Mouse (Mus musculus) cerebellum, adult 9-10 months (tissue): ENCODE data around the gene Glt28d2.

ENCODE experiments used
- DNase-seq: peaks from one replicate; pipeline ENCODE4 v3.0.0; 2022

Glt28d2 gene

DNA sequence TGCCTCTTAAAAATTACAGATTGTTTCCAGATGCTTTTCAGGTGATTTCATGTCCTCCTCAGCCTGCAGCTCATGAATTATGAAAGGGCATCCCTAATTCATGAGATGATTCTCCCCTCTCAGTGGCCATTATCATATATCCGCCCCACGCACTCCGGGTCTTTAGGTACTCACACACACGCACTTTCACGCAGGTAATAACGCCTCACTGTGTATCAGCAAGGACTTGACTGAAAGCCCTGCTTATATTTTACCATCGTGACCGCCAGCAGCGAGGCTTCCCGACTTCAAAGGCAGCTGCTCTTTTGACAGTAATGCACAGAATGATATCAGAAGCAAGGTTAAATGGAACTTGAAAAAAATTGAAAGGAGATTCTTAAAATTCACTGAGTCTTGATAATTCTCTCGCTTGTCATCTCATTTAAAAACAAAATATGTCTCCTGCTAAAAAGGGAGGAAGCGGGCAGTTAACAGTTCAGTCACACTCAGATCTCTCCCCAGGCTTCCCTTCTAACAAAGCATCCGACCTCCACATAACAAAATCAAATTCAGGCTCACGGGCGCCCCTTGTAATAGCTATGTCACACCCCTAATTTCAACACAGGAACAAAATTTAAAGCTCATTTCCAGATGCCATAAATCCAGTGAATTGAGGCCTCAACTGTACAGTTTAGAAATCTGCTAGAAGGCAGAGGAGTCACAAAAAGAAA lies 66.3 kb downstream of the Glt28d2 start:
- no peak for DNase-seq
